Mouse (Mus musculus) WW6 (cell line): ENCODE measurements around the gene 9930104L06Rik.

Source experiments
- DNase-seq: peaks from one replicate; pipeline ENCODE4 v3.0.0-alpha.2; 2013; ENCODE audit warnings: low read depth, low spot score

9930104L06Rik gene

GRCm38 (mm10) chr4:124990325-124990724 is 53.5 kb downstream of the 9930104L06Rik start:
- no peak for DNase-seq
